Mouse (Mus musculus): ENCODE measurements around the gene Gm2056.
"Not testable (repeated sequence)": the region's sequence is repeated elsewhere in the genome, so short reads cannot be mapped to it uniquely, and the experiment has no call there.

DNA sequence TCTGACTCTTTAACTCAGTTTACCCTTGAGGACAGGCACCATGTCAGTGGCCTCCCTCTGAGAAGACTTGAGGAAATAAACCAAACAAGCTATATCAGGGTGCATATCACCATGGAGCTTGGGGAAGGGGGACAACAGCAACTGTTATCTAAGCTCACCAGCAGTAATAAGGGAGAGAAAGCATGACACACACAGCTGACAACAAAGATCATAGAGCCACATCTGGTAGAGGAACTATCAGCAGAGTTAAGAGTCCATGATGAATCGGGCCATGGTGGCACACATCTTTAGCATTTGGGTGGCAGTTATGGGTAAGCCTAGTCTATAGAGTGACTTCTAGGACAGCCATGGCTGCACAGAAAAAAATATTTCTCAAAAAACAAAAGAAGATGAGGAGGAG, 12.9 kb downstream of the Gm2056 start:
- TF ChIP-seq CTCF (IDR thresholded peaks at IDR 0.05; ENCODE audit: borderline replicate concordance, extremely low read depth, insufficient read depth, insufficient read length); POLR2A (IDR thresholded peaks at IDR 0.05; ENCODE audit: borderline replicate concordance, extremely low read depth, insufficient read depth, insufficient read length, poor library complexity, severe bottlenecking): not testable (repeated sequence)

Measured in brain, embryonic 14.5 days (tissue).